Mouse (Mus musculus): Measurements from ENCODE around the gene 1700029H14Rik.

- TF ChIP-seq POLR2A (IDR thresholded peaks at IDR 0.05; ENCODE audit: borderline replicate concordance, extremely low read depth, low read depth, low read length) (no peak), CTCF (IDR thresholded peaks at IDR 0.05; ENCODE audit: insufficient read depth, low read length) (no peak)
These were observed 13.4 kb downstream of the 1700029H14Rik start for GRCm38 (mm10) chr8:13548831-13549230.

Measured in lung, adult 2 months (tissue).